Mouse (Mus musculus): ENCODE results near the gene Esrrg.

Esrrg gene

DNA sequence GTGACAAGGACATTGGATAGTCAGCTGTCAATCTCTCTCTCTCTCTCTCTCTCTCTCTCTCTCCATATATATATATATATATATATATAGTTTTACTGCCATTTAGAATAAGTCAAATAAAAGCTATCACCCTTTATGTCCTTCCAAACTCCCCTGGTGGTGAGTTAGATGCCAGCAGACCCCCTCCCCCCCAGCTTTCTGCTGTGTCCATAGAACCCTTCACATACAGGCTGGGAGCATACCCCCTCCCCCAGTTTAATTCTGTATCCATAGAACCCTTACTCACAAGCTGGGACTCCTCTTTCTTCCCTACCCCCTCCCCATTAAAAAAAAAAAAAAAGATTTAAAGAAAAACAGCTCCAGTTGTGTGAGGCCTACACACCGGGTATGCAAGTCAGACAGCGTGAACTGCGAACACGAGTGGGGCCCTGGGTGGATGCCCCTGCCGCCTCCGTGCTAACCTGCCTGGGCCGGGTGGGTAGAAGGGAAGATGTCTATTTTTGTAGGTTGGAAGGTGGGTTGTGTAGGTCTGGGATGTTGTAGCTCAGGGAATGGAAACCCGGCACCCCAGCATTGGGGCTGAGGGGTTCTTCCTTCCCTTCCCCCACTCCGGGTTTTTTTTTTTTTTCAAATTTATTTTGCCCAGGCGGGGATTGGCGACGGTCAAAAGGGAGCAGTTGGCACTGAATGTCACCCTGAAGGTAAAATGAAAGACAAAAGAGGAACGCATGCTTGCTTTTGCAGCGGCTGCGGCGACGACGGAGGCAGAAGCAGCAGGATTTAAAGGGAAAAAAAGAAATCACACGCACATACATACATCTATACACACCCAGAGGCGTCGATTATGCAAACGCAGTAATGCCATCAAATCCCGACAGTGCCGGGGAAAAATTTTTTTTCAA lies 42.4 kb downstream of the Esrrg start:
- DNase-seq (ENCODE audit: low spot score) = no peak

DNA sequence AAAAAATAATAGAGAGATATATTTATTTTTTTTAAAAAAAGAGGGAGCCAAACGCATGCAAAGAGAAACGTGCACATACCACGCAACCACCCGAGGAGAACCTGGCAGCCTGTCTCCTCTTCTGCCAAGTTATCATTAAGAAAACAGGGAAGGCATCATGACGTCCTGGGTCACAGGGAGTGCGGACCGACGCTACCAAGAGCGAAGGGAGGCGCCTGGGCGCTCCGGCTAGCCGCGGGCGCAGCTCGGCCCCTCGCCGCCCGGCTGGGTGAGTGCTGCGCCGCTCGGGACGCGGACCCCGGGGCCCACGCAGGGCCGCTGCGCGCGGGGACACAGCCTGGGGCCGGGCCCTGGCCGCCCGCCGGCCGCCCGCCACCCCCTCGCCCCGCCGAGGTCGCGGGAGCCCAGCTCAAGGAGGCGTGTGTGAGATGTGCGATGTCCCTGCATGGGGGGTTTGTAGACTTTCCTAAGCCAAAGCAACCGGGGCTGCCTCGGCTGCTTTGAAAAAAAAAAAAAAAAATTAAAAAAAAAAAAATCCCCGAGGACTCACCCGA lies 43.2 kb downstream of the Esrrg start:
- DNase-seq (ENCODE audit: low spot score) = no peak

DNA sequence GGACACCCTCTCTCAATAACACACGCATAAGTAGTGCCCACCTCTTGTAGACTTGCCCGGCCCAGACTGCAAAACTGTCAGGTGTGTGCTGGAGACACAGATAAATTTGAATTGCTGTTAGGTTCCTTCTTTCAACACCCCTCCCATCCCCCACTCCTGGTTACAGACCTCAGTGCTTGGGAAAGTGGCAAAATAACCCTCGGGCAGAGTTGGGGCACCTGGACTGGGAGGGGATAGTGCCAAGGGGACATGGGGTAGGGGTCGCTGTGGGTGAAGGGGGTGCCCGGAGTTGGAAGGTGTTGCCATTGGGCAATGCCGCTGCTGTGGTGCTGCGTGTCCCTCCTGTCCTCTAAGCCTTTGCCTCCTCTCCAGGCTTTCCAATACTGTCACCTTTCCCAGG lies 43.9 kb downstream of the Esrrg start:
- DNase-seq (ENCODE audit: low spot score) = no peak

DNA sequence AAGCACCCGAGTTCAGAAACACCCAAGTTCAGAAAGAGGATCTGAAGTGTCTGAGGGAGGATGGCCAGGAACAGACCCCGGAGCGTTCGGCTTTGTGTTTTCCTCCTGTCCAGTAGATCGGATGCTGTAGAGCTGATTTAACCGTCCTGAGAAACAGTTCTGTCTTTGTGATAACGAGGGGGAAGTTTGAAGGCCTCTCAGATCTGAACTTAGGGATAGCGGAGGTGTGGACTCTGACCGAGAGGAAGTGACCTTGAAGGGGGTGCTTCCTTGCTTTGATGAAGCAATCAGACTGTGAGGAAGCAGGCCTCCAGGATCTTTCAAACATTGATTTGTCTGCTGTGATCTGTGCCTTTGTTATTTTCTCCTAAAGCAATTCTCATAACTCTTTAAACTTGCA lies 44.8 kb downstream of the Esrrg start:
- DNase-seq (ENCODE audit: low spot score) = no peak

DNA sequence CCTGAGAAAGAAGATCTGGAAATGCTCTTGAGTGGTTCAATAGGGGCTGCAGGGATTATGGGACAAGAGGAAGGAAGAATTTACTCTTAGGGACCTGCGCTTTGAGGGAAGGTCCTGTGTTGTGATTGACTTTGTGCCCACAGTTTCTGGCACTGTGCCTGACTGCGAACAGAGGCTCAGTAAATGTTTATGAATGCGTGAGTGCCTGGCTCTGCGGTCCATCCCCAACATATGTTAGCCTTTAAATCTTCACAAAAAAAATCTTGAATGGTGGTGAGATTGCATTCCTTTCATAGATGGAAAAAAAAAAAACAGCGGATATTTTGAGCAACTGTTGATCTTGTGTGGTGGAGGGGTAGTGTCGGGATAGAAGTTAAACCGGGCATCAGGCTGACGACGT lies 52.4 kb downstream of the Esrrg start:
- no peak for DNase-seq (ENCODE audit: low spot score)

DNA sequence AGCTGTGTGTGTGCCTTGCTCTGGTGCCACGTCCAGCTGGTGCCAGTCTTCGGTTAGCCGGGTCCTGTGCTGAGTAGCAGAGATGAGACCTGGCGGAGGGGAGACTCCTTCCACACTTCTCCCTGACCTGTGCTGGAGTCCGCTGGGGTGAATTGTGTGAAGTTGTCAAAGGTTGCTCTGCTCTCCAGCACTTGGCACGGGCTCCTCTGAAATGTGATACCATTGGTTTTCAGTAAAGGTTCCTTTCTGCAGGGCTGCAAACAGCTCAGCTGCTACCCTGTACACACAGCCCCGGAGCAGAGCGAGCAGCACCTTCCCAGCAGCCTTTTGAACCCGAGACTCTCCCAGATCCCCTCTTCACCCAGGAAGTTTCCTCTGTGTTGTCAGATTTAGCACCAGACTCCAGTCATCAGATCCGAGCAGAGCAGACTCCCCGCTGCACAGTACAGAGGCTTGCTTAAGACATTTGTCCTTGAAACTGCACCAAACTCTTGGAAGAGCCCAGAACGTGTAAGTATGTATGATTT lies 53.6 kb downstream of the Esrrg start:
- no peak for DNase-seq (ENCODE audit: low spot score)

DNA sequence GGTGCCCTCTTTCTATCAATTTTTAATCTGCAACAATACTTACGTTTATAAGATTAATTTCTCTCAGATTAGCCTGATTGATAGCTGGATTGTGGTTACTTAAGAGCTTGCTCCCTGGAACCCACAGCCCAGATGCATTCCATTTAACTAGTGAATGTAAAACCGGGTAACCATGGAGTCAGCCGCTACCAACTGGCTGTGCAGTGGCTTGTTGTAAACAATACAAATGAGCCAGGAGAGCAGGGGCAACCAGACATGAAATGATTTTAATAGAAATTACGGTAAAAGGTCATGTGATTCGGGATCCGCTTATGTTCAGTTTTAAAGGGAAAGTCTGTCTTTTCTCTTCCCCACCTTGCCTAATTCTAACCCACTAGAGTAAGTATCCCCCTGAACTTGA lies 54.8 kb downstream of the Esrrg start:
- no peak for DNase-seq (ENCODE audit: low spot score)

DNA sequence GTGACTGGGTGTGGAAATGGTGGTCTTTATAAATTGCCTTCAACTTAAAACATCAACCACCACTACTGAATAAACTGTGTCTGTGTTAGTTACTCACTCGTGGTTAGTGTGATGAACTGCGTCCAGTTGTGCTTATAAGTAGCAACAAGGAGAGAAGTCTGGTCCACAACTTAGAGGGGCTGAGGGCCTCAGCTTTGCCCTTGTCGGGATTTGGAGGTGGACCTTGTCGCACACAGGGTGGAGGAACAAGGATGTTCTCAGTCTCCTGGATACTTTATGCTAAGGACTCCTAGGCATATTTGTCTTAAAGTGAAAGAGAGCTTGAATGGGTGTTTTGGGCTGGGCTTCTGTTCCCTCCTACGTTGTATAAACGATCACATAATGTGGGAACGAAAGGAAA lies 55.7 kb downstream of the Esrrg start:
- DNase-seq (ENCODE audit: low spot score) = no peak

DNA sequence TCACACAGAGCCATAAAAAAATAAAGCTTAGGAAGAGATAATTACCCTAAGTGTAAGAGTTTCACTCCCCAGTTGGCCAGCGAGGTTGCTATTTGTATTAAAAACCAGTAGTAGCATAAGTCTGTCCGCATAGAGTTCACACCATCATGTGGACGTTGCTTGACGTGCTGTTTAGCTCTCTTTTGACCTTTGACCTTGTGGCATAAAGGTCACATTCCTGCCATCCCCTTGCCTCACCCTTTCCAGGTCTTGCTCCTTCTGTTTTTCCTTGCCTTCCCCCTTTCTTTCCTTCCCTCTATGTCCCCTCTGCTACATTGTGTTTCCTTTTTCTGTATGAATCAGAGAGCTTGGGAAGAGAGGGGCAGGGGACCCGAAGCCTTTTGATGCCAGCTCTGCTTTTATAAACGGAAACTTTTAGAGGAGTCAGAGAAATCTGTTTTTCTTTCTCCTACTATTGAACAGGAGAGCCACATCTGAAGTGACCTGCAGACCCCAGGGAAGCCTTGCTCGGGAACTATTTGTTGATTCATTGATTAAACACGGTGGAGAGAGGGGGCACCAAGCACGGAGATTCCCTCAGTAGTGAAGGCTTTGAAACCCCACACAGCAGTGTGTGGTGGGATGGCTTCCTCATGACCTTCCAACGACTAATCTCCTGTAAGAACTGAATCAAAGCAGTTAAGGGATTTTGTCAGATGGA lies 57.5 kb downstream of the Esrrg start:
- DNase-seq (ENCODE audit: low spot score) = no peak

DNA sequence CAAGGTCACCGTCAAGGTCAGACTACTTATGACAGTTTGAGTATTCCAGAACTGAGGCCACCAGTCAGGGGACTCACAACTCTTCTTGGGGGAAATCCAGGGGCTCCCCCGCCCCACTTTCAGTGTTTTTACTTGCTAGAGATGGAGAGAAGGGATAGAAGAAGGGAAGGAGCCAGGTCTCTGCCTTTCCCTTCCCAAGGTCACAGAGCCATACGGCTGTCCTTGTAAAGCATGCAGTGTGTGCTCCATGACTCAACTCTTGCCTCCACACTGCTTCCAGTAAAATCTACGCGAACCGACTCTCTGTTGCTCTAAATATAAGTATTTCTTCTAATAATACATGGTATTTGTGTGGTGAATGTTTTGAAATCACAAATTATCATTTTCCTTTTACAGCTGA lies 61.2 kb downstream of the Esrrg start:
- DNase-seq (ENCODE audit: low spot score) = no peak

DNA sequence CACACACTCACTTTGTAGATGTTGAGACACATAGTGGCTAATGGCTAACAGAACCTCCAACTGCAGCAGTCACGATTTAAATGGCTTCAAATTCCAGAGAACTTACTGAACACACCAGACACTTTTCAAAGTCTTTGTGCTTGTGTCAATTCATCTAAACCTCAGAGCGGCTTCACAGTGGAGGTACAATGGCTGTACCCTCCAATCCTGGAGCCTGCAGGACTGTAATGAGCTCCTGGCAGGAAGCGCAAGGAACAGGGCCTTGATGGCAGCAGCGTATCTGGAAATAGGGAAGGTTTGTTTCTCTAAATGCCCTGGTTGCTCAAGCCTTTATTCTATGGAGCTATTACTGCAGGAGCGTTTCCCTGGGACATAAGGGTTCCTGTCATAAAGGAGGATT lies 63.9 kb downstream of the Esrrg start:
- no peak for DNase-seq (ENCODE audit: low spot score)

DNA sequence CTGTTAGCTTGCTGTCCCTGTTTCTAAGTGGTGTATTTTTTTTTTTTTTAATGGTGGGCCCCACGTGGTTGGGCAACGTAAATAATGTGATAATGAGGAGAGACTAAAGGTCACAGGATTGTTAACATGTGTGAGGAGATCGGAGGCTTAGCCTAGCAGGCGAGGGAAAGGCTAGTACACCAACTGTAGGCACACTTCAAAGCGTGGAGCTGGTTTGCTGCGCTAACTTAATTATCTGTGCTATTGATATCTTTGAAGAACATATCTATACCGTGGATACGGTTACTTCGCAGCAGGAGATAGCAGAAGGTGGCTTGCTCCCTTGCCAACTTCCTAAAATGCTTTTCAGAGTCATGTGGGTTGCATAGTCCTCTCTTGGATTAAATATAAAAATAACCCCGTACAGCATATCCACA lies 66.2 kb downstream of the Esrrg start:
- no peak for DNase-seq (ENCODE audit: low spot score)

DNA sequence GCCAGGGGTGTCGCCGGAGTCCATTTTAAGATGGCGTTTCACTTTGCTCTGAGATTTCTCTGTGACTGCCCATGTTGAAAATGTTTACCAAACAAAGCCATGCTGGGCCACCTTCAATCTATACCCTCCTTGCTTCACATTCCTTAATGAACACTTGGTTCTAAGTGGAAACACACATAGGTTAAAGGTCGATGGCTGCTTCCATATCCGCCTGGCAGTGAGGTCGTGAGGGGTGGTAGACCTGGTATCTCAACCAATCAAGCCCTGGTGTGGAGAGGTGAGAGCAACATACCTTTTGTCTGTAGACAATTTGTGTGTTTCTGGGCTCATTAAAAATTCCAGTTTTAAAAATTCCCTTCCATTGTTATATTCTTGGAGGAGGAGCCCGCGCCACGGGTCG lies 68.0 kb downstream of the Esrrg start:
- no peak for DNase-seq (ENCODE audit: low spot score)

DNA sequence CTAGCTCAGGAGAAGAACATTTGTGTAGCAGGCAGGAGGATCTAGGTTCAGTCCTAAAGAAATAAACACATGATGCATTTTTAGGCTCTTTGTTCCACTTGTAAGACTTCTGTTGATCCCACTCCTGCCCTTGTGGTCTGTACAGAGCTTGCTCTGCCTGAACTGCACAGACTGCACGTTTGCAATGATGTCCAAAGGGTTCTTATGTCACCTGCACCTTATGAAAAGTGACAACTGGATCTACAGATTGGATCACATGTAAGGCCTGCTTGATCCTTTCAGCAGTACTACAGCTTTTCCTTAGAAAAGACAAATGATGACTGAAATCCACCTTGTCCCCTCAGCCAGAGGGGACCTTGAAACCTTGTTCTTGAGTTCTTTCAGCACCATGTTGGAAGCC lies 70.7 kb downstream of the Esrrg start:
- DNase-seq (ENCODE audit: low spot score) = no peak

DNA sequence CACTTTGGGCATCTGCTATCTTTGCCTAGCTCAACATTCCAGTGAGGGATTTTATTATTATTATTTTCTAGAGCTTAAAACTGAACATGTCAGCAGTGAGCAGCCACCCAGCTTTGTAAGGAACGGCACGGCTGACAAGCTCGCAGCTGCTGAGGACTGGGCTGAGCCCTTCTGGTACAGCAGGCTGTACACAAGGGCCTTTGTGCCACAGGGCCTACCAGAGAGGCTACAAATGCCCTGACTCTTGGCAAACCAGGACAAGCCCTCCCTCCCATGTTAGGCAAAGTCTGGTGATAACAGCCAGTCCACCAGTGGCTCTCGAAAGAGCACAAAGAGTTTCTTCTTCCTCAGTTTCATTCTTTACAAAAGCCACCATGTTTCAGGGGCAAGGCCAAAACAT lies 75.9 kb downstream of the Esrrg start:
- DNase-seq (ENCODE audit: low spot score) = no peak

DNA sequence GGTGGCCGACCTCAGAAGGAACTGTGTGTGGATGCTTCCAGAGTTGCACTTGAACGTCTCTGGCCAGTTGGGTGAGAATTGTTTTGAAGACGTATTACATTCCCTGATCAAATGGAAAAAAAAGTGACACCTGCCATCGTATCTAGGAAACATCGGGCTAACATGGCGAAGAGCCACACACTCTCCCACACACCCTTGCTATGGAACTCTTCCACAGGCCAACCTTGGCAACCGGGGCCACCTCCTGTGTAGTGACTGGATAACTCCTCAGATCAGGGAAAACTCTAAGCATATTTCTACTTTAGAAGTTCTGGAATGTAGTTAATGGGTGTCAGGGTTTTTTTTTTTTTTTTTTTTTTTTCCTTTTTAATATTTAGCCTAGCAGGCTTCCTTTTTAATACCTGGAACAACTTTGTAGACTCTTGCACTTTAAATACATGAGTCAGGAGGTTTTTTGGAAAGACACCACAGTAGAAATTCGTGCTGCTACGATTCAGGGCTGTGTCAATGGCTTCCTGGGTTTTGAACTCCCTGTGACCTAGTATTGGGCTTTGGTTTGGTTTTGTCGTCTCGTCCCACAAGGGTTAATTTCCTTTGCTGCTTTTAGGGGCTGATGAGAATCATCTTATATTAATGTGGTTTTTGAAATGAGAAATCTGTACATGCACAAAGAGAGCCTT lies 83.4 kb downstream of the Esrrg start:
- no peak for DNase-seq (ENCODE audit: low spot score)

DNA sequence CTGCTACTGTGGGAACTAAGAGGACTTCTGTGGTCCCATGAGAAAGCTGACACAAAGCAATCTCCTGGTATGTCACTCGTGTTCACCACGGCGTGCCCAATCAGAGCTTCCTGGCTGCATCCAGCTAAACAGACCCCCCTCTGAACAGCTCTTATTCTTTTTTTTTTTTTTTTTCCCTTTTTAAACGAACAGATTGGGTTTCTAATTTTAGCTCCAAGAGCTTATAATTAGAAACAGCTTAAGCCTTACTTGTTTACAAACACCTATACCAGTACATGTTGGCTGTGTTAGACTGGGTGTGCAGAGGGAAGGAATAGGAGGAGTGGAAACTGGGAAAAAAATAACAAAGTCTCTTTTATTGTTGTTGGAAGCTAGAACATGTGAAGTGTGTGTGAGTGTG lies 86.3 kb downstream of the Esrrg start:
- DNase-seq (ENCODE audit: low spot score) = no peak

DNA sequence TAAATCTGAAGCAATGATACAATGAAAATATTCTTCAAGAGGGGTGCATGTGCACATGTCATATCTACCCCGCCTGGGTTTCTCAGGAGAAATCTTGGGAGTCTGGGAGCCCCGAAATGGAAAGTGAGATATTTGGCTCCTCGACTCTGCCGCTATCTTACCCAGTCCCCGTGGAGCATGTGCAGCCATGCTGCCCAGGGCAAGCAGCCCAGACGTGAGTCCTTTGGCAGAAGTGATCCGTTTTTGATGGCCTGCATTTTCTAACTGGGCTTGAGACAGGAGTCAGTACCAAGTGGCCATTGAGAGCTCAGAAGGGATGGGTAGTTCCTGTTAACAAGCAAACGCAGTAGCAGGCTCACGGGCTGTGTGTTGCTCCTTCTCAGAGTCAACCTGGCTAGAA lies 89.6 kb downstream of the Esrrg start:
- DNase-seq (ENCODE audit: low spot score) = no peak

DNA sequence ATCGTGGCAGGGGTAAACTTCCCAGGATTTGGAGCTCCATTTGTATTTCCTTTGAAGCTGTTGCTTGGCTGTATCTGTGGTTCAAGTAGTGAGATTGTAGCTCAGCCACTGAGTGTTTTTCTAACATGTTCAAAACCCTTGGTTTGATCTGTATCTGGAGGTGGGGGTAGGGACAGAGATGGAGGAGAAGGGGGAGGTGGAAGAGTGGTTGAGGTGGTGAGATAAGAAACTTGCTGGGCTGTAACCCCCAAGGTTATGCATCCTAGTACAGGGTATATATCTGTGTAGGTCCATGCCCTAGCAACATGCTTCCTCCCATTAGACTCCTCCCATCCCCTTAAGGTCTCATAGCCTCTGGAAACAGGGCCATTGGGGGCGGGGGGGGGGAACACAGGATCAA lies 92.4 kb downstream of the Esrrg start:
- DNase-seq (ENCODE audit: low spot score) = no peak

DNA sequence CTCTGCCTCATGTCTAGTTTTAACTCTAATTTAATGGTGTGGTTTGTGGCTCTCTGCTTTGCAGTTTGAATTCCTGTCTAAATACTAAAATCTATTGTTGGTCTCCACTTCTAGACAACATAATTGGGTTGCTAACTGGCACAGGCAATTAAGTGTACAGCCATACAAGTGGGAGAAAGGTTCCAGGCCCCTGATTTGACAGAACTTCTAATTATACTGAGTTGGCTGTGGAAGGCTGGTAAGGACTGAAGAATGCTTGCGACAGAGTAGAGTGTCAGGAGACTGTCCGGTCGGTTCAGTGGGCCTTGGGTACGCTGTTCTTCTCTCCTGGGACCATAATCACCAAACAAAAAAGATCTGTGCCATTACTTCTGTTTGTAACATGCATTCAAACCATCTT lies 96.3 kb downstream of the Esrrg start:
- no peak for DNase-seq (ENCODE audit: low spot score)

DNA sequence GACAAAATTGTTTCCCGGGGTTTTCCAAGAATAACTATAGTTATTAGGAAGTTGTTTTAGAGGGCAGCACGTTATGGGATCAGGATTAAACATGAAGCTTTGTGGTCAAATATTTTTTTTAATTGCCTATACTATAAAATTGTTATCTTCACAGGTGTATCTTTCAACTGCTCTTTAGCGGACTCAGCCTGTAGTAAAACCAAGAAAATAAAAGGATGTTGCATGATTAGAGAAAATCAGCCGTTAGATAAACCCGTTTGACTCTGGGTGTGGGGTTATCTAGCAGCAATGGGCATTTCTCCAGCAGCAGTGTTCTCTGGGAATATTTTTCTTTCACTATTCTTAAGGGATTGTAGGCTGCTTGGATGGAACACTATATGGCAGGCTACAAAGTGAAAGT lies 96.8 kb downstream of the Esrrg start:
- DNase-seq (ENCODE audit: low spot score) = no peak

DNA sequence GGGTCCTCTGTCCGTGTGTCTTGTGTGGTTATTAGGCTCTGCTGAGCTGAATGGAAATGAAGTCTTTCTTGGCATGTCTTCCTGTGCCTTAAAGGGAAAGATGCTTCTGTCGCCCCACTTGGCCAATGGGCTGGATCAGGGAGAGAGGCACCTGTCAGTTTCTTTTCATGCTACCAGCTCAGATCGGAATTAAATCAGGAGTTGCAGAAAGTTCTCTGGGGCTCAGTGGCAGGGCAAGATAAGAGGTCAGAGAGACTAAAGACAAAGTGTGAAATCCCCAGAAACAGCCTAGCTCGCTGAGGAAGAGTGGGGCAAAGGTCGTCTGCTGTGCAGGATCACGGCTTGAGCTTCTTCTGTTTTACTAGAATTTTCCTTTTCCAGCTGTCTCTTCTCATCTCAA lies 97.5 kb downstream of the Esrrg start:
- no peak for DNase-seq (ENCODE audit: low spot score)

DNA sequence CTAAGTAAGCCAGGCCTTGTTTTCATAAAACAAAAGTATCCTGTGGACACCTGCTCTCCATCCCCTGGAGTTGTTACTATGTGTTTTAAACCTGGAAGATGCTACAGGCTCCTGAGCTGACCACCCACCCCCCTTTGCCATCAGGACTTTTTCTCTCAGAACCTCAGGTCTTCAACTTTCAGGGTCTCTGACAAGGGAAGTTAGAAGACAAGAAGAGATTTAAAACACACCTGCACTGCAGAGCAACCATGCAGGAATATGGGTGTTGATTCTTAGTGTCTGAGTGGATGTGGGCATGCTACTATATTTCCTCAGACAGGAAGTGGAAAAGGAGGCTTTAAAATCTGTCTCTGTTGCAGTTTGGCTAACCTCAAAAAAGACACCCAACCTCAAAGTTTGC lies 98.6 kb downstream of the Esrrg start:
- DNase-seq (ENCODE audit: low spot score) = no peak
